In the genomic region with DNA sequence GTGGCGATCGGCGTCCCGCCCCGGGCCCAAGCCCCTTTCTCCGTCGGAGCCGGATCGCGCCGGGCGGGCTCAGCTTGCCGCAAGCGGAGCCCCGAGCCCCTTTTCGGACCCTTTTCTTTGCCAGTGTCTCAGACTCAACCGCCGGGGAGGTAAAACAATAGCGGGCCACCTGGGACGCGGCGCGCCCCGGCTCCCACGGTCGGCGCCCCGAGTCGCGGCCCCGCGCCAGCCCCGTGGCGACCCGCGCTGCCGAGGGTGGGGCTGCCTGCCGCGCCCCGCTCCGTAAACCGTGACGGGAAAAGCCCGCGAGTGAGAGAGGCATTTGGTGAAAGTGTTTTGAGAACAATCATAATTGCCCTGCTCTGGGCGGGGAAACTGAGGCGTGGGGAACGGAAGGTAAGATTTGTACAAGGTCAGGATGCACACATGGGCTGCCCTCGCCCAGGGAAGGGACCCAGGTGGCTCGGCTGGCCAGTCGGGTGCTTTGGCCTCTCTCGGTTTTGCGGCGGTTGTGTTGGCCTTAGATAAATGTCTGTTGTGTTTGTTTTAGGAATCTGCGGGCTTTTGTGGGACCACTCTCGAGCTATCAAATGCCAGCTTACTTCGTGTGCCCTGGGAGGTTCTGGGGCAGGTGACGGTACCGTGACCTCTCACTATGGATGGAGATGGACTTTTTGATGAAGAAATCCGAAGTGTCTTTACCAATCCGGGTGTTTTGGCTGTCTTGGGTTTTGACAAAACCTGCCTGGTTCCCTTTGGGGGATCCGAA, we compare ENCODE assay signal across 8 mouse cellular contexts. TPM values are rescaled to one million over a fixed set of nuclear protein-coding genes. Genes with fewer than 3 reads are reported as not detected.
DNase-seq lines count a peak whose midpoint lies in the region; ATAC-seq and TF ChIP-seq lines count a peak whose summit lies in the region.

No protein-coding gene starts in this region.

- dilution Hi-C loops in CH12.LX (cut with MboI; ENCODE audit: extremely low pct_ligation_motif_present, extremely low pct_unique_long_range_greater_than_20kb, low sequenced_read_pairs): no loop called here

- H3K36me3 ChIP-seq in heart, embryonic 13.5 days: no peaks in the 10 kb centered on the region
- no peaks in the 10 kb centered on the region for H3K36me3 ChIP-seq in CH12.LX (replicated peaks in 1 of 2; ENCODE audit: control insufficient read depth in 1 of 2, insufficient read depth in 1 of 2, low read length in 1 of 2)
- H3K36me3 ChIP-seq in erythroblast, embryonic 14.5 days (ENCODE audit: control insufficient read depth): peaks cover 3% of the 10 kb centered on the region
- H3K36me3 ChIP-seq in kidney, postnatal 0 days (ENCODE audit: insufficient read depth, low read length): no peaks in the 10 kb centered on the region

- DNase-seq in heart, postnatal 14 days: no peak
- DNase-seq in CH12.LX (ENCODE audit: extremely low read depth): no peak
- no peak for DNase-seq in kidney, postnatal 0 days (ENCODE audit: low spot score)
- DNase-seq in neural tube, embryonic 10.5 days (ENCODE audit: extremely low spot score, low spot score): peak; percentile 57
- DNase-seq in embryo, embryonic 10 days (ENCODE audit: low spot score): no peak
- no peak for DNase-seq in cerebellum, adult 18-20 months

- H3K4me3 ChIP-seq in heart, embryonic 13.5 days: peak overlapping the region; percentile 93
- peak overlapping the region; percentile 20 to 62 (median 61) for H3K4me3 ChIP-seq in CH12.LX (replicated peaks in 1 of 3; ENCODE audit: low read depth in 2 of 3, low read length in 2 of 3, poor library complexity in 1 of 3)
- H3K4me3 ChIP-seq in erythroblast, embryonic 14.5 days (replicated peaks): peak overlapping the region; percentile 81
- peak overlapping the region; percentile 92 for H3K4me3 ChIP-seq in kidney, postnatal 0 days (replicated peaks; ENCODE audit: low read depth, low read length)

- peaks cover 45% of the 10 kb centered on the region for H3K4me1 ChIP-seq in heart, embryonic 13.5 days
- H3K4me1 ChIP-seq in CH12.LX (ENCODE audit: control insufficient read depth in 1 of 2, insufficient read depth in 2 of 2): peaks cover 0 to 10% of the 10 kb centered on the region in 2 experiments; a peak in 2 of 4 replicates
- peaks cover 72% of the 10 kb centered on the region for H3K4me1 ChIP-seq in erythroblast, embryonic 14.5 days (ENCODE audit: control insufficient read depth)
- H3K4me1 ChIP-seq in kidney, postnatal 0 days (replicated peaks; ENCODE audit: insufficient read depth, low read length): peaks cover 12% of the 10 kb centered on the region

- no peaks in the 10 kb centered on the region; the same call in 1 of the 2 replicates for H3K27me3 ChIP-seq in heart, embryonic 13.5 days (replicated peaks)
- H3K27me3 ChIP-seq in CH12.LX (replicated peaks): peaks cover 19% of the 10 kb centered on the region
- peaks cover 12% of the 10 kb centered on the region; the same call in 1 of the 2 replicates for H3K27me3 ChIP-seq in erythroblast, embryonic 14.5 days (ENCODE audit: control insufficient read depth)
- H3K27me3 ChIP-seq in kidney, postnatal 0 days (ENCODE audit: insufficient read depth, low read length): no peaks in the 10 kb centered on the region

- no peak for ATAC-seq in heart, embryonic 13.5 days (ENCODE audit: extremely low read depth, insufficient number of reproducible peaks, low FRiP score, low TSS enrichment)
- peak; percentile 11; the same call in 1 of the 2 replicates for ATAC-seq in kidney, postnatal 0 days (replicated peaks; ENCODE audit: low FRiP score, low read depth)

- no peak for TF ChIP-seq EP300 in CH12.LX (IDR thresholded peaks at IDR 0.05; ENCODE audit: low read length)

- H3K9ac ChIP-seq in heart, embryonic 13.5 days: peak overlapping the region; percentile 96
- peak overlapping the region; percentile 37; the same call in 1 of the 2 replicates for H3K9ac ChIP-seq in CH12.LX (ENCODE audit: insufficient read depth, low read depth)
- peak overlapping the region; percentile 86 for H3K9ac ChIP-seq in kidney, postnatal 0 days (ENCODE audit: low read depth, low read length)

- WGBS in heart, embryonic 13.5 days: under 1% methylated on average over 62 of the region's 62 CpGs
- under 1% methylated on average over 57 of the region's 62 CpGs for WGBS in kidney, postnatal 0 days

- intact Hi-C loops in heart, postnatal 14 days (cut with DNase I): no loop called here

- no peaks in the 10 kb centered on the region for H3K9me3 ChIP-seq in heart, embryonic 13.5 days
- H3K9me3 ChIP-seq in CH12.LX (replicated peaks; ENCODE audit: low read length): no peaks in the 10 kb centered on the region
- no peaks in the 10 kb centered on the region for H3K9me3 ChIP-seq in erythroblast, embryonic 14.5 days (ENCODE audit: control insufficient read depth, low read length)
- H3K9me3 ChIP-seq in kidney, postnatal 0 days (replicated peaks; ENCODE audit: low read length): no peaks in the 10 kb centered on the region

- TF ChIP-seq POLR2A in CH12.LX (IDR thresholded peaks at IDR 0.05; ENCODE audit: low read depth, low read length): no peak

- in situ Hi-C loops in CH12.LX (cut with MboI; ENCODE audit: low pct_ligation_motif_present, low pct_unique_long_range_greater_than_20kb, low sequenced_read_pairs): loop anchor here (10.0 kb wide), 1 partner anchor 87 kb away; no protein-coding TSS in a partner anchor

- TF ChIP-seq CTCF in CH12.LX (conservative IDR thresholded peaks at IDR 0.05 in 1 of 2, IDR thresholded peaks at IDR 0.05 in 1 of 2; ENCODE audit: low read depth in 2 of 2, low read length in 2 of 2): no peak
- TF ChIP-seq CTCF in kidney, postnatal 0 days (IDR thresholded peaks at IDR 0.05; ENCODE audit: low read depth): no peak

- H3K4me2 ChIP-seq in heart, embryonic 13.5 days: peak overlapping the region; percentile 96
- H3K4me2 ChIP-seq in CH12.LX (ENCODE audit: insufficient read depth, low read depth, poor library complexity, severe bottlenecking): peak overlapping the region; percentile 69
- peak overlapping the region; percentile 100 for H3K4me2 ChIP-seq in kidney, postnatal 0 days (ENCODE audit: low read length)

- no peak for TF ChIP-seq RAD21 in CH12.LX (IDR thresholded peaks at IDR 0.05; ENCODE audit: low read depth, low read length)

- peak overlapping the region; percentile 87 for H3K27ac ChIP-seq in heart, embryonic 13.5 days (replicated peaks)
- H3K27ac ChIP-seq in CH12.LX (ENCODE audit: insufficient read depth, low read depth): no peak overlapping the region
- H3K27ac ChIP-seq in kidney, postnatal 0 days: peak overlapping the region; percentile 25; the same call in 1 of the 2 replicates

- H3K79me2 ChIP-seq in CH12.LX (replicated peaks; ENCODE audit: control insufficient read depth, extremely low read depth, insufficient read depth, poor library complexity, severe bottlenecking): no peaks in the 10 kb centered on the region

TF ChIP-seq in CH12.LX, 34 proteins besides CTCF, POLR2A, EP300 and RAD21:
- no peak for TF ChIP-seq MEF2A (IDR thresholded peaks at IDR 0.05; ENCODE audit: borderline replicate concordance, low read depth, low read length)
- TF ChIP-seq BHLHE40 (IDR thresholded peaks at IDR 0.05; ENCODE audit: low read depth, low read length): no peak
- TF ChIP-seq CHD2 (IDR thresholded peaks at IDR 0.05; ENCODE audit: low read length): no peak
- no peak for TF ChIP-seq MAFK (IDR thresholded peaks at IDR 0.05; ENCODE audit: insufficient replicate concordance, low read length)
- TF ChIP-seq PAX5 (IDR thresholded peaks at IDR 0.05; ENCODE audit: low read length): no peak
- no peak for TF ChIP-seq ZKSCAN1 (IDR thresholded peaks at IDR 0.05; ENCODE audit: borderline replicate concordance, low read depth, low read length)
- no peak for TF ChIP-seq NRF1 (IDR thresholded peaks at IDR 0.05; ENCODE audit: low read depth, low read length)
- TF ChIP-seq ZC3H11A (IDR thresholded peaks at IDR 0.05; ENCODE audit: low read depth, low read length): no peak

RNA-seq across cellular contexts. Expression of a gene that starts 0.6 kb away (rescaled TPM):
- 40.1 and 41.9 TPM in 2 replicates for polyA plus RNA-seq in heart, embryonic 13.5 days (2015; fragmentation: Nextera tagmentation; extraction: Ambion mirVana)
- total RNA-seq in heart, postnatal 14 days (2021): 10 to 100 TPM; 14.9 to 16.8 TPM
- 0.50 and 0.59 TPM in 2 replicates for total RNA-seq in CH12.LX (2012; rRNA removed)
- 0.45 and 0.54 TPM in 2 replicates for total RNA-seq in CH12.LX (2014; rRNA removed)
- polyA plus RNA-seq in CH12.LX (2012; ENCODE audit: insufficient read length, low read depth): 0.89 and 1.0 TPM in 2 replicates
- 0.12 and 0.14 TPM in 2 replicates for polyA plus RNA-seq in erythroblast, embryonic 14.5 days (2012)
- 15.3 and 16.9 TPM in 2 replicates for polyA plus RNA-seq in kidney, postnatal 0 days (2015; fragmentation: Nextera tagmentation; extraction: Ambion mirVana)

Comparison
In these comparisons a context has a peak if more than half of its experiments do, and no peak if none do; other contexts are left out.
1. H3K9ac ChIP-seq: peak in every context shown above with its lines; median percentile 96 in heart, embryonic 13.5 days; 86 in kidney, postnatal 0 days; 37 in CH12.LX.